Mouse (Mus musculus): ENCODE measurements around the gene Tacc2. TPM values are rescaled to one million over a fixed set of nuclear protein-coding genes. Genes with fewer than 3 reads are reported as not detected.
"Not testable (repeated sequence)": the region's sequence is repeated elsewhere in the genome, so short reads cannot be mapped to it uniquely, and the experiment has no call there.

Tacc2 gene
- polyA plus RNA-seq (2015; fragmentation: Nextera tagmentation; extraction: Ambion mirVana): 18.9 and 19.8 TPM in 2 replicates

- H3K4me3 ChIP-seq (ENCODE audit: low read depth, low read length): peak within 1 kb of the TSS; percentile 23
- peak within 1 kb of the TSS; percentile 58 for H3K4me2 ChIP-seq (replicated peaks; ENCODE audit: low read depth, low read length)
- TF ChIP-seq CTCF (IDR thresholded peaks at IDR 0.05): no peak
- no peak; the same call in 1 of the 2 replicates for TF ChIP-seq EP300 (IDR thresholded peaks at IDR 0.05)
- H3K9ac ChIP-seq (replicated peaks; ENCODE audit: low read depth): peak within 1 kb of the TSS; percentile 23; the same call in 1 of the 2 replicates
- H3K4me1 ChIP-seq (ENCODE audit: insufficient read depth, low read depth, low read length): peaks cover 19% of the 10 kb centered on the region; the same call in 1 of the 2 replicates
- no peaks in the 10 kb centered on the region for H3K27me3 ChIP-seq (replicated peaks; ENCODE audit: insufficient read depth, low read length)
- ATAC-seq (peak; percentile 46), DNase-seq (ENCODE audit: low spot score) (peak; percentile 65)
- 26% methylated on average over 15 of the region's 15 CpGs for WGBS
- H3K36me3 ChIP-seq (ENCODE audit: insufficient read depth, low read length): no peaks in the 10 kb centered on the region
- no peaks in the 10 kb centered on the region for H3K9me3 ChIP-seq (ENCODE audit: low read length)
- peak within 1 kb of the TSS; percentile 85 for H3K27ac ChIP-seq (ENCODE audit: low read length)
These were observed at the start of gene Tacc2 for GRCm38 (mm10) chr7:130577388-130578003. TSS of gene Tacc2 (plus strand) at chr7:130577438.

- not testable (repeated sequence) for H3K27ac ChIP-seq (ENCODE audit: low read length); H3K9me3 ChIP-seq (ENCODE audit: low read length); H3K4me3 ChIP-seq (ENCODE audit: low read depth, low read length); DNase-seq (ENCODE audit: low spot score); H3K4me2 ChIP-seq (replicated peaks; ENCODE audit: low read depth, low read length); H3K4me1 ChIP-seq (ENCODE audit: insufficient read depth, low read depth, low read length); H3K27me3 ChIP-seq (replicated peaks; ENCODE audit: insufficient read depth, low read length); H3K9ac ChIP-seq (replicated peaks; ENCODE audit: low read depth); ATAC-seq
- 93% methylated on average over 14 of the region's 15 CpGs for WGBS
- H3K36me3 ChIP-seq (ENCODE audit: insufficient read depth, low read length): peaks cover 13% of the 10 kb centered on the region; the same call in 1 of the 2 replicates
These were observed 46.1 kb upstream of the Tacc2 start for GRCm38 (mm10) chr7:130531138-130531537.

GRCm38 (mm10) chr7:130533316-130534260 lies 43.6 kb upstream of the Tacc2 start:
- 41% methylated on average over 24 of the region's 25 CpGs for WGBS
- Histone ChIP-seq H3K4me2 (replicated peaks; ENCODE audit: low read depth, low read length) (no peak overlapping the region), H3K4me1 (ENCODE audit: insufficient read depth, low read depth, low read length) (no peaks in the 10 kb centered on the region), H3K27ac (ENCODE audit: low read length) (no peak overlapping the region), H3K9me3 (ENCODE audit: low read length) (no peaks in the 10 kb centered on the region), H3K36me3 (ENCODE audit: insufficient read depth, low read length) (peaks cover 16% of the 10 kb centered on the region), H3K27me3 (replicated peaks; ENCODE audit: insufficient read depth, low read length) (no peaks in the 10 kb centered on the region), H3K9ac (replicated peaks; ENCODE audit: low read depth) (no peak overlapping the region), H3K4me3 (ENCODE audit: low read depth, low read length) (no peak overlapping the region)
- TF ChIP-seq CTCF (IDR thresholded peaks at IDR 0.05) (peak; percentile 95), EP300 (IDR thresholded peaks at IDR 0.05) (no peak)
- DNase-seq (ENCODE audit: low spot score) (peak; percentile 93), ATAC-seq (peak; percentile 90)

GRCm38 (mm10) chr7:130535174-130535573 lies 42.1 kb upstream of the Tacc2 start:
- Histone ChIP-seq H3K4me3 (ENCODE audit: low read depth, low read length) (no peak overlapping the region), H3K9me3 (ENCODE audit: low read length) (no peaks in the 10 kb centered on the region), H3K36me3 (ENCODE audit: insufficient read depth, low read length) (peaks cover 24% of the 10 kb centered on the region), H3K4me2 (replicated peaks; ENCODE audit: low read depth, low read length) (no peak overlapping the region), H3K9ac (replicated peaks; ENCODE audit: low read depth) (no peak overlapping the region), H3K27me3 (replicated peaks; ENCODE audit: insufficient read depth, low read length) (no peaks in the 10 kb centered on the region), H3K27ac (ENCODE audit: low read length) (no peak overlapping the region), H3K4me1 (ENCODE audit: insufficient read depth, low read depth, low read length) (no peaks in the 10 kb centered on the region)
- peak; percentile 38 for TF ChIP-seq CTCF (IDR thresholded peaks at IDR 0.05)
- TF ChIP-seq EP300 (IDR thresholded peaks at IDR 0.05): no peak
- DNase-seq (ENCODE audit: low spot score) (no peak), ATAC-seq (no peak)
- 83% methylated on average over 4 of the region's 4 CpGs for WGBS

- Histone ChIP-seq H3K9ac (replicated peaks; ENCODE audit: low read depth) (no peak overlapping the region), H3K27ac (ENCODE audit: low read length) (no peak overlapping the region), H3K4me3 (ENCODE audit: low read depth, low read length) (no peak overlapping the region), H3K9me3 (ENCODE audit: low read length) (no peaks in the 10 kb centered on the region), H3K27me3 (replicated peaks; ENCODE audit: insufficient read depth, low read length) (no peaks in the 10 kb centered on the region), H3K4me2 (replicated peaks; ENCODE audit: low read depth, low read length) (no peak overlapping the region), H3K4me1 (ENCODE audit: insufficient read depth, low read depth, low read length) (no peaks in the 10 kb centered on the region), H3K36me3 (ENCODE audit: insufficient read depth, low read length) (peaks cover 18% of the 10 kb centered on the region)
- WGBS: 67% methylated on average over 4 of the region's 4 CpGs
- TF ChIP-seq CTCF (IDR thresholded peaks at IDR 0.05) (no peak), EP300 (IDR thresholded peaks at IDR 0.05) (no peak)
- no peak for ATAC-seq
- DNase-seq (ENCODE audit: low spot score): no peak
These were observed 40.2 kb upstream of the Tacc2 start for GRCm38 (mm10) chr7:130537068-130537467.

- no peak overlapping the region for H3K4me3 ChIP-seq (ENCODE audit: low read depth, low read length)
- no peaks in the 10 kb centered on the region for H3K27me3 ChIP-seq (replicated peaks; ENCODE audit: insufficient read depth, low read length)
- peaks cover 16% of the 10 kb centered on the region for H3K36me3 ChIP-seq (ENCODE audit: insufficient read depth, low read length)
- no peaks in the 10 kb centered on the region for H3K9me3 ChIP-seq (ENCODE audit: low read length)
- TF ChIP-seq EP300 (IDR thresholded peaks at IDR 0.05) (no peak), CTCF (IDR thresholded peaks at IDR 0.05) (no peak)
- H3K4me2 ChIP-seq (replicated peaks; ENCODE audit: low read depth, low read length): no peak overlapping the region
- H3K9ac ChIP-seq (replicated peaks; ENCODE audit: low read depth): no peak overlapping the region
- H3K4me1 ChIP-seq (ENCODE audit: insufficient read depth, low read depth, low read length): no peaks in the 10 kb centered on the region
- no peak for ATAC-seq
- H3K27ac ChIP-seq (ENCODE audit: low read length): no peak overlapping the region
- no peak for DNase-seq (ENCODE audit: low spot score)
- 87% methylated on average over 7 of the region's 7 CpGs for WGBS
These were observed 37.1 kb upstream of the Tacc2 start for GRCm38 (mm10) chr7:130540176-130540575.
